Mouse (Mus musculus) midbrain, embryonic 16.5 days (tissue): ENCODE data around the gene Lgals4. TPM values are rescaled to one million over a fixed set of nuclear protein-coding genes. Genes with fewer than 3 reads are reported as not detected.

Experiments
- ATAC-seq: fragments of 200-750 bp; cut with Nextera tagmentation; 2 replicates; pipeline ENCODE4 v1.8.0; 2017; ENCODE audit warnings: moderate TSS enrichment
- H3K27ac ChIP-seq: fragments of 300-500 bp; sonication (generic); 2 replicates; pipeline ENCODE4 v1.5.1; 2014; ENCODE audit warnings: mild to moderate bottlenecking, low read length, mixed read lengths
- H3K27me3 ChIP-seq: fragments of 300-500 bp; sonication (generic); 2 replicates; pipeline ENCODE4 v1.6.1; 2014; ENCODE audit warnings: low read depth, low read length, mixed read lengths; ENCODE audit not compliant: control insufficient read depth, insufficient read depth
- H3K36me3 ChIP-seq: fragments of 300-500 bp; sonication (generic); 2 replicates; pipeline ENCODE4 v1.6.1; 2014; ENCODE audit warnings: mild to moderate bottlenecking, low read length, moderate library complexity, mixed read lengths; ENCODE audit not compliant: control insufficient read depth, insufficient read depth
- H3K4me1 ChIP-seq: fragments of 300-500 bp; sonication (generic); 2 replicates; pipeline ENCODE4 v1.6.1; 2014; ENCODE audit warnings: mild to moderate bottlenecking, low read length, mixed read lengths; ENCODE audit not compliant: control insufficient read depth, insufficient read depth
- H3K4me2 ChIP-seq: fragments of 300-500 bp; sonication (generic); 2 replicates; pipeline ENCODE4 v1.6.1; 2014; ENCODE audit warnings: mild to moderate bottlenecking, low read length, mixed read lengths
- H3K4me3 ChIP-seq: fragments of 300-500 bp; sonication (generic); 2 replicates; pipeline ENCODE4 v1.5.1; 2014; ENCODE audit warnings: low read depth, mild to moderate bottlenecking, low read length, moderate library complexity, mixed read lengths
- H3K9ac ChIP-seq: fragments of 300-500 bp; sonication (generic); 2 replicates; pipeline ENCODE4 v1.6.1; 2014; ENCODE audit warnings: low read depth, low read length, mixed read lengths
- H3K9me3 ChIP-seq: fragments of 300-500 bp; sonication (generic); replicated peaks from 2 replicates; pipeline ENCODE4 v1.6.1; 2014; ENCODE audit warnings: mild to moderate bottlenecking, low read length, mixed read lengths; ENCODE audit not compliant: control insufficient read depth, poor library complexity, severe bottlenecking
- WGBS: fragments of 180-500 bp; shearing (Covaris S2); extraction: QIAGEN DNeasy Blood & Tissue Kit; methylation state at CpG from one replicate; pipeline ENCODE4 v1.1.7; 2014; 5-methylcytosine and 5-hydroxymethylcytosine counted together
- polyA plus RNA-seq: library from polyadenylated mRNA; unstranded; fragments of >200 nt; fragmentation: Nextera tagmentation; extraction: Ambion mirVana; gene quantifications from 2 replicates; pipeline ENCODE4 v1.2.1, GENCODE M21; 2015

The Lgals4 gene
- 5.7 and 5.9 TPM in 2 replicates for polyA plus RNA-seq

- no peaks in the 10 kb centered on the region for H3K9me3 ChIP-seq
- no peak within 1 kb of the TSS for H3K9ac ChIP-seq
- peaks cover 10% of the 10 kb centered on the region; the same call in 1 of the 2 replicates for H3K36me3 ChIP-seq
- no peak within 1 kb of the TSS for H3K4me2 ChIP-seq
- no peaks in the 10 kb centered on the region for H3K27me3 ChIP-seq
- no peak within 1 kb of the TSS for H3K27ac ChIP-seq
- no peak within 1 kb of the TSS for H3K4me3 ChIP-seq
- no peaks in the 10 kb centered on the region for H3K4me1 ChIP-seq
- no peak for ATAC-seq
- WGBS, result 92% methylated on average over 6 of the region's 6 CpGs
These were observed at the start of gene Lgals4 for GRCm38 (mm10) chr7:28833723-28834347. Gene Lgals4, plus strand, starts transcription at chr7:28833854.

GRCm38 (mm10) chr7:28785161-28785560 is 48.5 kb upstream of the Lgals4 start:
- Histone ChIP-seq H3K4me2 (no peak overlapping the region), H3K27ac (no peak overlapping the region), H3K9me3 (no peaks in the 10 kb centered on the region), H3K9ac (no peak overlapping the region), H3K4me1 (no peaks in the 10 kb centered on the region), H3K36me3 (0 out of 2 replicates have a peak, but pooled peaks cover 2% of the 10 kb centered on the region), H3K27me3 (no peaks in the 10 kb centered on the region), H3K4me3 (no peak overlapping the region)
- ATAC-seq, result no peak
- WGBS, result 72% methylated on average over 5 of the region's 5 CpGs

GRCm38 (mm10) chr7:28787884-28788283 is 45.8 kb upstream of the Lgals4 start:
- Histone ChIP-seq H3K9me3 (no peaks in the 10 kb centered on the region), H3K36me3 (0 out of 2 replicates have a peak, but pooled peaks cover 2% of the 10 kb centered on the region), H3K9ac (no peak overlapping the region), H3K4me2 (no peak overlapping the region), H3K27ac (no peak overlapping the region), H3K4me3 (no peak overlapping the region), H3K27me3 (no peaks in the 10 kb centered on the region), H3K4me1 (no peaks in the 10 kb centered on the region)
- 93% methylated on average over 9 of the region's 9 CpGs for WGBS
- ATAC-seq, result no peak

- Histone ChIP-seq H3K4me3 (no peak within 1 kb of the TSS), H3K4me1 (no peaks in the 10 kb centered on the region), H3K27me3 (no peaks in the 10 kb centered on the region), H3K36me3 (0 out of 2 replicates have a peak, but pooled peaks cover 2% of the 10 kb centered on the region), H3K9me3 (no peaks in the 10 kb centered on the region), H3K27ac (no peak within 1 kb of the TSS), H3K9ac (no peak within 1 kb of the TSS), H3K4me2 (no peak within 1 kb of the TSS)
- no peak for ATAC-seq
- 76% methylated on average over 5 of the region's 5 CpGs for WGBS
These were observed 45.1 kb upstream of the Lgals4 start, which contains the start of gene Rinl for GRCm38 (mm10) chr7:28788307-28789195. Gene Rinl, plus strand, starts transcription at chr7:28788969.

- Histone ChIP-seq H3K4me1 (no peaks in the 10 kb centered on the region), H3K27me3 (no peaks in the 10 kb centered on the region), H3K9me3 (no peaks in the 10 kb centered on the region), H3K9ac (no peak overlapping the region), H3K27ac (no peak overlapping the region), H3K4me2 (no peak overlapping the region), H3K4me3 (no peak overlapping the region), H3K36me3 (0 out of 2 replicates have a peak, but pooled peaks cover 2% of the 10 kb centered on the region)
- ATAC-seq, result no peak
- 83% methylated on average over 3 of the region's 3 CpGs for WGBS
These were observed 44.4 kb upstream of the Lgals4 start for GRCm38 (mm10) chr7:28789235-28789634.

- Histone ChIP-seq H3K27ac (no peak overlapping the region), H3K9ac (no peak overlapping the region), H3K4me2 (no peak overlapping the region), H3K4me1 (no peaks in the 10 kb centered on the region), H3K27me3 (no peaks in the 10 kb centered on the region), H3K9me3 (no peaks in the 10 kb centered on the region), H3K36me3 (0 out of 2 replicates have a peak, but pooled peaks cover 2% of the 10 kb centered on the region), H3K4me3 (no peak overlapping the region)
- WGBS, result 51% methylated on average over 8 of the region's 8 CpGs
- no peak for ATAC-seq
These were observed 43.4 kb upstream of the Lgals4 start for GRCm38 (mm10) chr7:28790066-28790806.

GRCm38 (mm10) chr7:28791706-28792105 is 41.9 kb upstream of the Lgals4 start:
- Histone ChIP-seq H3K4me2 (no peak overlapping the region), H3K4me1 (0 out of 2 replicates have a peak, but pooled peaks cover 3% of the 10 kb centered on the region), H3K27me3 (no peaks in the 10 kb centered on the region; the same call in 1 of the 2 replicates), H3K9me3 (no peaks in the 10 kb centered on the region), H3K27ac (no peak overlapping the region), H3K36me3 (0 out of 2 replicates have a peak, but pooled peaks cover 2% of the 10 kb centered on the region), H3K4me3 (no peak overlapping the region), H3K9ac (no peak overlapping the region)
- no peak for ATAC-seq

- no peaks in the 10 kb centered on the region for H3K9me3 ChIP-seq
- 0 out of 2 replicates have a peak, but pooled peaks cover 2% of the 10 kb centered on the region for H3K36me3 ChIP-seq
- WGBS, result 89% methylated on average over 12 of the region's 14 CpGs
- H3K27ac ChIP-seq, result no peak overlapping the region
- no peak overlapping the region for H3K9ac ChIP-seq
- H3K4me3 ChIP-seq, result no peak overlapping the region
- H3K4me2 ChIP-seq, result no peak overlapping the region
- H3K27me3 ChIP-seq, result no peaks in the 10 kb centered on the region; the same call in 1 of the 2 replicates
- 0 out of 2 replicates have a peak, but pooled peaks cover 4% of the 10 kb centered on the region for H3K4me1 ChIP-seq
- no peak for ATAC-seq
These were observed 41.1 kb upstream of the Lgals4 start for GRCm38 (mm10) chr7:28792391-28793185.
